Mouse (Mus musculus): Measurements from ENCODE around the gene Cyp24a1.

The Cyp24a1 gene

DNA sequence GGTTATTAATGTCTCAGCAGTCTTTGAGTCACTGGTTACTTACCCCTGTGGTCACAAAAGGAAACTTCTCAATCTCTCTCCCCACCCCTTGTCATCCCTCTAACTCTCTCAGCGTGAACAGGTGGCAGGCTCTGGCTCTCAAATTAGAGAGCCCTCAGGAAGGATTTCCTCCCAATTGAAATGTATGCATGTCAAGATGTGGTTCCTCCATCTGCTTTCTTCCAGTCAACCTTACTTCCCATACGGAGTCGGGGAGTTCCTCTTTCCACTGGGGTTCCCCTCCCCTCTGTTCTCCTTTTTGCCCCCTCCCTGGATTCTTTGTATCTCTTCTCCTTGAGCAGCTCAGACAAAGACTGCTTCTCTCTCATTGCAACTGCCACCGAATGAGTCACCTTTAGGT, 60.7 kb downstream of the Cyp24a1 start:
- DNase-seq (ENCODE audit: low read depth) = no peak
